Mouse (Mus musculus) lung, adult 2 months (tissue): ENCODE results near the gene Ncan. TPM values are rescaled to one million over a fixed set of nuclear protein-coding genes. Genes with fewer than 3 reads are reported as not detected.

Experiments used
- DNase-seq: peaks from one replicate; pipeline ENCODE4 v3.0.0; 2022
- H3K4me1 ChIP-seq: fragments of 200-500 bp; 2 replicates; pipeline ENCODE4 v1.6.1; 2011; ENCODE audit warnings: low read length; ENCODE audit not compliant: control insufficient read depth, insufficient read depth
- H3K4me3 ChIP-seq: fragments of 200-500 bp; replicated peaks from 2 replicates; pipeline ENCODE3; 2011; ENCODE audit warnings: low read depth, mild to moderate bottlenecking, control low read depth, low read length; ENCODE audit errors: extremely low read depth
- CTCF ChIP-seq: fragments of 200-500 bp; IDR thresholded peaks from 2 replicates; pipeline ENCODE4 v1.5.1; 2011; ENCODE audit warnings: mild to moderate bottlenecking, low read length, control low read depth; ENCODE audit not compliant: insufficient read depth
- POLR2A ChIP-seq: fragments of 200-500 bp; IDR thresholded peaks from 2 replicates; pipeline ENCODE4 v1.6.1; 2011; ENCODE audit warnings: low read depth, mild to moderate bottlenecking, control low read depth, low read length, borderline replicate concordance; ENCODE audit errors: extremely low read depth
- WGBS: fragments of 180-500 bp; shearing (Covaris S2); methylation state at CpG from one replicate; pipeline ENCODE4 v1.1.7; 2018; 5-methylcytosine and 5-hydroxymethylcytosine counted together
- polyA plus RNA-seq: library from polyadenylated mRNA; depleted of rRNA; stranded (reverse); fragments of >200 nt; gene quantifications from 2 replicates; pipeline ENCODE4 v1.2.3, GENCODE M21; 2012; rRNA removed

The Ncan gene
- 0.10 and 0.15 TPM in 2 replicates for polyA plus RNA-seq

GRCm38 (mm10) chr8:70120667-70121066 is at the start of gene Ncan:
Ncan (minus strand) TSS chr8:70120873.
- H3K4me3 ChIP-seq, result no peak within 1 kb of the TSS
- no peak for DNase-seq
- no peak for TF ChIP-seq CTCF
- no peak for TF ChIP-seq POLR2A
- no peaks in the 10 kb centered on the region for H3K4me1 ChIP-seq
- WGBS, result 2% methylated on average over 19 of the region's 19 CpGs

- WGBS, result 74% methylated on average over 3 of the region's 3 CpGs
- TF ChIP-seq POLR2A (no peak), CTCF (no peak)
- DNase-seq, result no peak
- Histone ChIP-seq H3K4me1 (peaks cover 3% of the 10 kb centered on the region; the same call in 1 of the 2 replicates), H3K4me3 (no peak overlapping the region)
Observed at GRCm38 (mm10) chr8:70170116-70170515, 49.4 kb upstream of the Ncan start.

GRCm38 (mm10) chr8:70166504-70167110 is 45.9 kb upstream of the Ncan start:
- peak; percentile 54 for DNase-seq
- H3K4me3 ChIP-seq, result no peak overlapping the region
- no peaks in the 10 kb centered on the region for H3K4me1 ChIP-seq
- TF ChIP-seq CTCF, result peak; percentile 74
- TF ChIP-seq POLR2A, result no peak
- 3% methylated on average over 21 of the region's 21 CpGs for WGBS

- no peak for TF ChIP-seq POLR2A
- no peak for TF ChIP-seq CTCF
- H3K4me3 ChIP-seq, result no peak overlapping the region
- H3K4me1 ChIP-seq, result no peaks in the 10 kb centered on the region
- DNase-seq, result no peak
- WGBS, result 65% methylated on average over 3 of the region's 3 CpGs
Observed at GRCm38 (mm10) chr8:70163316-70163715, 42.6 kb upstream of the Ncan start.

DNA sequence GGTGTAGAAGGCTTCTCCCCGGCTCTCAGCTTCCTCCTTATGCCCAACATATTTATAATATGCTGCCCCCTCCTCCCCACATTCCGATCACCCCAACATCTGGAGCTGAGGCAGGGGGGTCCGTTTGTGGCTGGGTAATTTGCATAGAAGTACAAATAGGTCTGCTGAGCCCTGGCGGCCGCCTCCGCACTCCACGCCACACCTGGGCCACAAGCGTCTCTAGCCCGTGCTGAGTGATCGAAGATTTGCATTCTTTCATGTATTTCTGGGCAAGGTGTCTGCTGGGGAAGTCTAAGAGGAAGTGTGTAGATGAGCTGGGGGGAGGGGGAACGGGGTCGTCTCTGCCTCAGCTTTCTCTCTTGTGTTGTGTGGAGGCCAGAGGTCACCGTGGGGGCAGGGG is 39.3 kb upstream of the Ncan start:
- TF ChIP-seq CTCF (no peak), POLR2A (no peak)
- no peaks in the 10 kb centered on the region for H3K4me1 ChIP-seq
- DNase-seq, result no peak
- no peak overlapping the region for H3K4me3 ChIP-seq
- 47% methylated on average over 13 of the region's 13 CpGs for WGBS

DNA sequence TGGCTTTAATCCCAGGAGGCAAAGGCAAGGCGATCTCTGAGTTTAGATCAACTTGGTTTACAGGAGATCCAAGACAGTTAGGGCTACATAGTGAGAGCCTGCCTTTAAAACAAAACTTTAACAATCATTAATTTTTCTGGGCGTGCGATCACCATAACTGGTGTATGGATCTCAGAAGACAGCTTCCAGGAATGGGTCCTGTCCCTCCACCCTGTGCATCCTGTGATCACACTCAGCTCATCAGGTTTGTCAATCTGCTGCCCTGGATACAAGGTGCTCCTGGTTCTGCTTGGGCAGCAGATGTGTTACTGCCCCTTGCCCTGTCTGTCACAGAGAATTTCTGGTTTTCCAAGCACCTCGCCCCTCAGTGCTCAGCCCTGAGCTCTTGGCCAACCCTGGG is 38.5 kb upstream of the Ncan start:
- DNase-seq, result no peak
- TF ChIP-seq CTCF (no peak), POLR2A (no peak)
- 85% methylated on average over 4 of the region's 4 CpGs for WGBS
- Histone ChIP-seq H3K4me1 (no peaks in the 10 kb centered on the region), H3K4me3 (no peak overlapping the region)

DNA sequence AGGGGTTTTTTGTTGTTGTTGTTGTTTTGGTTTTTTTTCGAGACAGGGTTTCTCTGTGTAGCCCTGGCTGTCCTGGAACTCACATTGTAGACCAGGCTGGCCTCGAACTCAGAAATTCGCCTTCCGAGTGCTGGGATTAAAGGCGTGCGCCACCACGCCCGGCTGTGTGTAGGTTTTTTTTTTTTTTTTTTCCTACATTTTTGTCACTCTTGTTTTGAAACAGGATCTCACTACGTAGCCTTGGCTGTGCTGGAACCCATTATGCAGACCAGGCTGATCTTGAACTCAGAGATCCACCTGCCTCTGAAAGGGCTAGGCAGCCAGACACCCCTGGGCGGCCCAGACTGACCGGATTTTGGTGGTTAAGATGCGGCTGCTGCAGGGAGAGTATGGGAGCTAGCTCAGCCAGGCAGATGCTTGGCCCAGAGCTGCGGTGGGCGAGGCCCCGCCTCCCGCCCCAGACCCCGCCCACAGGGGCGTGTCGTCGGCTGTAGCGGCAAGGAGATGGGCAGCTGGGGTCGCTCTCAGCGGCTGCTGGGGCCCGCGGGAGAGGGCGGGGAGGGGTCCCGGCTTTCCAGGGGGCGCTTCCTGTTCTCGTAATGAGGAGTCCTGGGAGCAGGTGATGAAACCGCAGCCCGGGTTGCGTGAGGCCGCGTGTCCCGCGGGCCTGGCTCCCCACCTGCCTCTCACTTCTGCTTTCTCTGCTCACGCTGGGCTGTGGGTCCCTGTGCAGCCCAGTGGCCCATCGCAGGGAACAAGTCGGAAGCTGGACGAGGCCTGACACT is 37.6 kb upstream of the Ncan start:
- DNase-seq, result peak; percentile 62
- H3K4me1 ChIP-seq, result no peaks in the 10 kb centered on the region
- TF ChIP-seq CTCF, result no peak
- TF ChIP-seq POLR2A, result no peak
- peak overlapping the region; percentile 6 for H3K4me3 ChIP-seq
- 11% methylated on average over 39 of the region's 40 CpGs for WGBS

DNA sequence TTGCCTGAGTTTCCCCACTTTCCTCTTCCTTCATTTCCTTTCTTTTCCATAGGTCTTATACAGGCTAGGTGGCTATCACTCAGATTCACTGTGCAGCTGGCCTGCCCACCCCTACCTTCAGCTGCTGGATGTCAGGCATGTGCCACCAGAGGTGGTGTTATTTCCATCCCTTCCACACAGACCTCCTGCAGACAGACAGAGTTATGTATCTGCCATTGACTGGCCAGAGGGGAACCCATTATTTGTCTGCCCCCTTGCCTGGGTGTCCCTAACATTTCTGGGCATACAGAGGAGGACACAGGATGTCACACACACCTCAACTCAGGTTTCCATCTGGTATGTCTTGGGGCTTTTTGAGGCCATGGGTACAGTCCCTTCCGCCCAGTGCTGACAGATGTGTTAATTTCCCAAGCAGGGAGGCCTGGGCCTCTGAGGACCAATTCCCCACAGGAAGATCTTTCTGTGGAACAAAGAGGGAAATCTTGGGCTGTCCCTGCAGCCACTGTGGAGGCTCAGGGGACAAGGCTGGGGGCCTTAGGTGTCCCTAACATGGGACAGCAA is 36.6 kb upstream of the Ncan start:
- DNase-seq, result no peak
- TF ChIP-seq CTCF, result no peak
- no peak for TF ChIP-seq POLR2A
- Histone ChIP-seq H3K4me1 (peaks cover 4% of the 10 kb centered on the region; the same call in 1 of the 2 replicates), H3K4me3 (no peak overlapping the region)
- 100% methylated on average over 1 of the region's 1 CpGs for WGBS

- Histone ChIP-seq H3K4me3 (no peak overlapping the region), H3K4me1 (peaks cover 4% of the 10 kb centered on the region; the same call in 1 of the 2 replicates)
- WGBS, result 13% methylated on average over 21 of the region's 22 CpGs
- TF ChIP-seq POLR2A (no peak), CTCF (no peak)
- peak; percentile 53 for DNase-seq
Observed at GRCm38 (mm10) chr8:70152537-70153257, 32.0 kb upstream of the Ncan start.
